Mouse (Mus musculus) stomach, postnatal 0 days (tissue): Measurements from ENCODE around the gene Cnksr3.

ENCODE experiments used
- CTCF ChIP-seq: IDR thresholded peaks from 2 replicates; pipeline ENCODE4 v1.5.1; 2016; ENCODE audit warnings: antibody characterized with exemption, low read depth, mild to moderate bottlenecking, moderate library complexity
- EP300 ChIP-seq: optimal IDR thresholded peaks from 2 replicates; pipeline ENCODE3; 2016; ENCODE audit warnings: antibody characterized with exemption

DNA sequence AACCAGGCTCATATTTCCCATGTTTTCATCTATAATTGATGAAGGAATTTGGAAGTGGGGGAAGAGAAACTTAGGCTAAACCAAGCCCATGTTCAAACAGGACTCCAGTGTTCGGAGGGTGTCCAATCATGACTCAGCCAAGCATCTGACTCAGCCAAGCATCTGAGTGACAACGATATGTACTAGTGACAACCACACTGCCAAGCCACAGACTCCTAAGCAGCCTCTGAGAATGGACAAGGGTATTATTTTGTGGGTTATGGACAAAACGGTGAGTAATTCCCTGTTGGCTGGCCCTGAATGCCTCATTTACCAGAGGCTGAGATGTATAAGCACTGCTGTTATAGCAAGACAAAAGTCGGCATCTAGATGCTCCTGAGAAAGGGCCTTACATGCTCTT lies 98.3 kb downstream of the Cnksr3 start:
- TF ChIP-seq CTCF = no peak
- no peak for TF ChIP-seq EP300
